Mouse (Mus musculus) forebrain, postnatal 0 days (tissue): ENCODE measurements around the gene Ppp2r5b. TPM values are rescaled to one million over a fixed set of nuclear protein-coding genes. Genes with fewer than 3 reads are reported as not detected.

Experiments used
- ATAC-seq: fragments of 200-750 bp; cut with Nextera tagmentation; 2 replicates; pipeline ENCODE4 v1.8.0; 2017; ENCODE audit warnings: mild to moderate bottlenecking, moderate library complexity
- DNase-seq: peaks from one replicate; pipeline ENCODE4 v3.0.0-alpha.2; 2015
- H3K27ac ChIP-seq: fragments of 300-500 bp; sonication (generic); 2 replicates; pipeline ENCODE4 v1.5.1; 2014; ENCODE audit warnings: low read depth, mild to moderate bottlenecking, antibody characterized with exemption, low read length, moderate library complexity, mixed read lengths
- H3K27me3 ChIP-seq: fragments of 300-500 bp; sonication (generic); 2 replicates; pipeline ENCODE4 v1.6.1; 2014; ENCODE audit warnings: mild to moderate bottlenecking, low read length, mixed read lengths; ENCODE audit not compliant: insufficient read depth
- H3K36me3 ChIP-seq: fragments of 300-500 bp; sonication (generic); 2 replicates; pipeline ENCODE4 v1.6.1; 2014; ENCODE audit warnings: mild to moderate bottlenecking, moderate library complexity; ENCODE audit not compliant: insufficient read depth
- H3K4me1 ChIP-seq: fragments of 300-500 bp; sonication (generic); 2 replicates; pipeline ENCODE4 v1.6.1; 2014; ENCODE audit warnings: antibody characterized with exemption; ENCODE audit not compliant: insufficient read depth
- H3K4me2 ChIP-seq: fragments of 300-500 bp; sonication (generic); 2 replicates; pipeline ENCODE4 v1.6.1; 2014; ENCODE audit warnings: low read depth, mild to moderate bottlenecking, moderate library complexity
- H3K4me3 ChIP-seq: fragments of 300-500 bp; sonication (generic); 2 replicates; pipeline ENCODE4 v1.5.1; 2014; ENCODE audit warnings: low read depth, low read length, mixed read lengths
- H3K9ac ChIP-seq: fragments of 300-500 bp; sonication (generic); 2 replicates; pipeline ENCODE4 v1.6.1; 2014; ENCODE audit warnings: mild to moderate bottlenecking
- H3K9me3 ChIP-seq: fragments of 300-500 bp; sonication (generic); 2 replicates; pipeline ENCODE4 v1.6.1; 2016; ENCODE audit warnings: low read length
- CTCF ChIP-seq: sonication (generic); IDR thresholded peaks from 2 replicates; pipeline ENCODE4 v1.5.1; 2016; ENCODE audit warnings: antibody characterized with exemption, control low read depth, low read depth
- WGBS: fragments of 180-500 bp; shearing (Covaris S2); extraction: QIAGEN DNeasy Blood & Tissue Kit; methylation state at CpG from one replicate; pipeline ENCODE4 v1.1.7; 2014; 5-methylcytosine and 5-hydroxymethylcytosine counted together
- microRNA counts: library from miRNA; unstranded; fragments of <30 nt; microRNA quantifications from one replicate; lab custom pipeline; 2015
- microRNA-seq, 2 experiments: library from miRNA; unstranded; fragments of <30 nt; microRNA quantifications; one replicate each; pipeline ENCODE4; 2016
- polyA plus RNA-seq: library from polyadenylated mRNA; unstranded; fragments of >200 nt; fragmentation: Nextera tagmentation; extraction: Ambion mirVana; gene quantifications from 2 replicates; pipeline ENCODE4 v1.2.1, GENCODE M21; 2015
- total RNA-seq: library from RNA; depleted of rRNA; stranded (reverse); fragments of >200 nt; gene quantifications from 2 replicates; pipeline ENCODE4 v1.2.3, GENCODE M21; 2014; rRNA removed

Ppp2r5b gene
- total and polyA plus RNA-seq, 2 experiments from 2014 or later, result 159 to 203 TPM

GRCm38 (mm10) chr19:6181629-6182028 is 54.0 kb downstream of the Ppp2r5b start:
- ATAC-seq (no peak), DNase-seq (no peak)
- TF ChIP-seq CTCF, result no peak
- H3K4me1 ChIP-seq, result no peaks in the 10 kb centered on the region
- no peaks in the 10 kb centered on the region for H3K36me3 ChIP-seq
- H3K4me2 ChIP-seq, result no peak overlapping the region
- no peak overlapping the region for H3K9ac ChIP-seq
- no peaks in the 10 kb centered on the region for H3K9me3 ChIP-seq
- no peak overlapping the region for H3K27ac ChIP-seq
- H3K4me3 ChIP-seq, result no peak overlapping the region
- WGBS, result 27% methylated on average over 5 of the region's 5 CpGs
- H3K27me3 ChIP-seq, result no peaks in the 10 kb centered on the region

DNA sequence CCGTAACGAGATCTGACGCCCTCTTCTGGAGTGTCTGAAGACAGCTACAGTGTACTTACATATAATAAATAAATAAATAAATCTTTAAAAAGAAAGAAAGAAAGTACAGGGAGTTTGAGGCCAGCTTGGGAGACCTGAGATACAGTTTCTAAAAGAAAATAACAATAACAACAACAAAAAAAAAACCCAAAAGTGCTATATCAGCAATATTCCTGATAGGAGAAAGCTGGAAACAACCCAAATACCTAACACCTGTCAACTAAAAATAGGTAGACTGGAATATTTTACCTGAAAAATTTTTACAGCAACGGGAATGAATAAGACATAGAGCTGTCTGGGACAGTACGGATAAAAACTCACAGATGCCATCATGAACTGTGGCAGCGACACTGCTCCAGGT is 56.9 kb downstream of the Ppp2r5b start:
- no peak for ATAC-seq
- Histone ChIP-seq H3K4me1 (no peaks in the 10 kb centered on the region), H3K4me2 (no peak overlapping the region), H3K27ac (no peak overlapping the region), H3K27me3 (no peaks in the 10 kb centered on the region), H3K9ac (no peak overlapping the region), H3K9me3 (no peaks in the 10 kb centered on the region), H3K4me3 (no peak overlapping the region), H3K36me3 (no peaks in the 10 kb centered on the region)
- no peak for DNase-seq
- no peak for TF ChIP-seq CTCF
- WGBS, result 90% methylated on average over 6 of the region's 6 CpGs

MicroRNAs encoded within 50 kb of the gene (microRNA counts, 519-probe panel; counts per million panel counts)
- microRNA mmu-miR-192 (lab: Ali Mortazavi, UCI), result 1,756 counts per million, percentile 12 among the panel's probes with 10 or more counts

Small RNA genes lying within 50 kb of the gene (microRNA-seq; reads per million reads assigned to microRNA genes)
- 126 to 132 reads per million in 2 experiments for gene Mir192
- gene Mir194-2, result 61.3 to 92.7 reads per million in 2 experiments

Other genes starting within 250 kb of the Ppp2r5b start
- gene Slc22a20, start 249.7 kb downstream of the Ppp2r5b start, total RNA-seq, result not detected in 2 replicates
- not detected in 2 replicates for gene Slc22a20, start 249.7 kb downstream of the Ppp2r5b start, polyA plus RNA-seq
- gene Capn1, start 220.0 kb downstream of the Ppp2r5b start, total RNA-seq, result 5.5 and 7.7 TPM in 2 replicates
- 3.0 and 3.3 TPM in 2 replicates for gene Capn1, start 220.0 kb downstream of the Ppp2r5b start, polyA plus RNA-seq
- gene Syvn1, start 189.3 kb downstream of the Ppp2r5b start, total RNA-seq, result 15.8 and 23.7 TPM in 2 replicates
- gene Syvn1, start 189.3 kb downstream of the Ppp2r5b start, polyA plus RNA-seq, result 24.7 and 27.7 TPM in 2 replicates
- gene Mrpl49, start 178.1 kb downstream of the Ppp2r5b start, total RNA-seq, result 47.1 and 50.8 TPM in 2 replicates
- 54.4 and 55.7 TPM in 2 replicates for gene Mrpl49, start 178.1 kb downstream of the Ppp2r5b start, polyA plus RNA-seq
- 1,002 and 1,178 TPM in 2 replicates for gene Fau, start 178.0 kb downstream of the Ppp2r5b start, total RNA-seq
- 610 and 775 TPM in 2 replicates for gene Fau, start 178.0 kb downstream of the Ppp2r5b start, polyA plus RNA-seq
- 42.5 and 50.8 TPM in 2 replicates for gene Znhit2, start 174.7 kb downstream of the Ppp2r5b start, total RNA-seq
- 46.1 and 47.1 TPM in 2 replicates for gene Znhit2, start 174.7 kb downstream of the Ppp2r5b start, polyA plus RNA-seq
- gene Tm7sf2, start 167.5 kb downstream of the Ppp2r5b start, total RNA-seq, result 70.6 and 79.6 TPM in 2 replicates
- gene Tm7sf2, start 167.5 kb downstream of the Ppp2r5b start, polyA plus RNA-seq, result 37.1 and 43.3 TPM in 2 replicates
- gene Vps51, start 158.6 kb downstream of the Ppp2r5b start, total RNA-seq, result 93.0 and 96.8 TPM in 2 replicates
- 78.6 and 93.7 TPM in 2 replicates for gene Vps51, start 158.6 kb downstream of the Ppp2r5b start, polyA plus RNA-seq
- not detected in 2 replicates for gene Tmem262, start 155.8 kb downstream of the Ppp2r5b start, total RNA-seq
- not detected in 2 replicates for gene Tmem262, start 155.8 kb downstream of the Ppp2r5b start, polyA plus RNA-seq
- gene Gm28374, start 153.6 kb downstream of the Ppp2r5b start, total RNA-seq, result 0.69 TPM in 1 of 2 replicates, not detected in the other
- gene Gm28374, start 153.6 kb downstream of the Ppp2r5b start, polyA plus RNA-seq, result 0.57 and 0.68 TPM in 2 replicates
- 63.4 and 63.9 TPM in 2 replicates for gene Zfpl1, start 150.9 kb downstream of the Ppp2r5b start, total RNA-seq
- gene Zfpl1, start 150.9 kb downstream of the Ppp2r5b start, polyA plus RNA-seq, result 100 and 114 TPM in 2 replicates
- gene Cdca5, start 150.9 kb downstream of the Ppp2r5b start, total RNA-seq, result 2.2 and 3.0 TPM in 2 replicates
- 4.7 TPM in 2 replicates for gene Cdca5, start 150.9 kb downstream of the Ppp2r5b start, polyA plus RNA-seq
- not detected in 2 replicates for gene AC131692.1, start 141.5 kb downstream of the Ppp2r5b start, total RNA-seq
- gene AC131692.1, start 141.5 kb downstream of the Ppp2r5b start, polyA plus RNA-seq, result not detected in 2 replicates
- gene Naaladl1, start 130.1 kb downstream of the Ppp2r5b start, total RNA-seq, result 0.14 and 0.15 TPM in 2 replicates
- gene Naaladl1, start 130.1 kb downstream of the Ppp2r5b start, polyA plus RNA-seq, result 0.39 and 0.51 TPM in 2 replicates
- gene Sac3d1, start 117.2 kb downstream of the Ppp2r5b start, total RNA-seq, result 44.8 and 67.7 TPM in 2 replicates
- gene Sac3d1, start 117.2 kb downstream of the Ppp2r5b start, polyA plus RNA-seq, result 60.8 and 61.5 TPM in 2 replicates
- 46.1 and 57.0 TPM in 2 replicates for gene Snx15, start 107.6 kb downstream of the Ppp2r5b start, total RNA-seq
- 58.0 and 60.5 TPM in 2 replicates for gene Snx15, start 107.6 kb downstream of the Ppp2r5b start, polyA plus RNA-seq
- not detected in 2 replicates for gene Batf2, start 94.9 kb downstream of the Ppp2r5b start, total RNA-seq
- gene Batf2, start 94.9 kb downstream of the Ppp2r5b start, polyA plus RNA-seq, result not detected in 2 replicates
- gene Arl2, start 94.3 kb downstream of the Ppp2r5b start, total RNA-seq, result 60.6 and 63.8 TPM in 2 replicates
- 111 and 118 TPM in 2 replicates for gene Arl2, start 94.3 kb downstream of the Ppp2r5b start, polyA plus RNA-seq
- not detected in 2 replicates for gene Majin, start 51.5 kb downstream of the Ppp2r5b start, total RNA-seq
- not detected in 2 replicates for gene Majin, start 51.5 kb downstream of the Ppp2r5b start, polyA plus RNA-seq
- not detected in 2 replicates for gene Gpha2, start 9.5 kb downstream of the Ppp2r5b start, total RNA-seq
- gene Gpha2, start 9.5 kb downstream of the Ppp2r5b start, polyA plus RNA-seq, result 0.50 TPM in 1 of 2 replicates, not detected in the other
- gene Atg2a, start 5.8 kb upstream of the Ppp2r5b start, total RNA-seq, result 21.0 and 26.7 TPM in 2 replicates
- gene Atg2a, start 5.8 kb upstream of the Ppp2r5b start, polyA plus RNA-seq, result 5.9 and 7.6 TPM in 2 replicates
- gene Ehd1, start 40.9 kb upstream of the Ppp2r5b start, total RNA-seq, result 91.9 and 120 TPM in 2 replicates
- 69.9 and 75.4 TPM in 2 replicates for gene Ehd1, start 40.9 kb upstream of the Ppp2r5b start, polyA plus RNA-seq
- gene Cdc42bpg, start 70.6 kb upstream of the Ppp2r5b start, total RNA-seq, result 3.1 and 4.7 TPM in 2 replicates
- 0.11 and 0.23 TPM in 2 replicates for gene Cdc42bpg, start 70.6 kb upstream of the Ppp2r5b start, polyA plus RNA-seq
- 60.5 and 64.3 TPM in 2 replicates for gene Men1, start 99.1 kb upstream of the Ppp2r5b start, total RNA-seq
- 58.3 and 60.9 TPM in 2 replicates for gene Men1, start 99.1 kb upstream of the Ppp2r5b start, polyA plus RNA-seq
- gene Map4k2, start 105.3 kb upstream of the Ppp2r5b start, total RNA-seq, result 43.0 and 55.8 TPM in 2 replicates
- gene Map4k2, start 105.3 kb upstream of the Ppp2r5b start, polyA plus RNA-seq, result 6.7 and 9.7 TPM in 2 replicates
- gene Sf1, start 127.8 kb upstream of the Ppp2r5b start, total RNA-seq, result 70.0 and 113 TPM in 2 replicates
- 89.7 and 102 TPM in 2 replicates for gene Sf1, start 127.8 kb upstream of the Ppp2r5b start, polyA plus RNA-seq
- 6.2 and 8.8 TPM in 2 replicates for gene Pygm, start 148.5 kb upstream of the Ppp2r5b start, total RNA-seq
- gene Pygm, start 148.5 kb upstream of the Ppp2r5b start, polyA plus RNA-seq, result 4.7 and 7.6 TPM in 2 replicates
- gene Rasgrp2, start 163.5 kb upstream of the Ppp2r5b start, total RNA-seq, result 125 and 170 TPM in 2 replicates
- 130 and 150 TPM in 2 replicates for gene Rasgrp2, start 163.5 kb upstream of the Ppp2r5b start, polyA plus RNA-seq
- 213 and 256 TPM in 2 replicates for gene Nrxn2, start 182.9 kb upstream of the Ppp2r5b start, total RNA-seq
- 45.1 and 49.4 TPM in 2 replicates for gene Nrxn2, start 182.9 kb upstream of the Ppp2r5b start, polyA plus RNA-seq